Mouse (Mus musculus) brain, embryonic 14.5 days (tissue): ENCODE data around the gene Gm11172. TPM values are rescaled to one million over a fixed set of nuclear protein-coding genes. Genes with fewer than 3 reads are reported as not detected.

Experiments
- DNase-seq: peaks from one replicate; pipeline ENCODE4 v3.0.0-alpha.2; 2011; ENCODE audit warnings: low read depth
- CTCF ChIP-seq: fragments of 200-500 bp; IDR thresholded peaks from 2 replicates; pipeline ENCODE4 v1.5.1; 2012; ENCODE audit warnings: inconsistent platforms, mild to moderate bottlenecking, moderate library complexity, borderline replicate concordance; ENCODE audit not compliant: insufficient read depth, insufficient read length; ENCODE audit errors: extremely low read depth
- POLR2A ChIP-seq: fragments of 200-500 bp; IDR thresholded peaks from 2 replicates; pipeline ENCODE4 v1.6.1; 2012; ENCODE audit warnings: mild to moderate bottlenecking, inconsistent platforms, borderline replicate concordance; ENCODE audit not compliant: poor library complexity, insufficient read depth, insufficient read length, severe bottlenecking; ENCODE audit errors: extremely low read depth
- polyA plus RNA-seq: library from polyadenylated mRNA; depleted of rRNA; stranded (reverse); fragments of >200 nt; gene quantifications from 2 replicates; pipeline ENCODE4 v1.2.3, GENCODE M21; 2012

Gene Gm11172
- polyA plus RNA-seq, 1 experiment = not detected

DNA sequence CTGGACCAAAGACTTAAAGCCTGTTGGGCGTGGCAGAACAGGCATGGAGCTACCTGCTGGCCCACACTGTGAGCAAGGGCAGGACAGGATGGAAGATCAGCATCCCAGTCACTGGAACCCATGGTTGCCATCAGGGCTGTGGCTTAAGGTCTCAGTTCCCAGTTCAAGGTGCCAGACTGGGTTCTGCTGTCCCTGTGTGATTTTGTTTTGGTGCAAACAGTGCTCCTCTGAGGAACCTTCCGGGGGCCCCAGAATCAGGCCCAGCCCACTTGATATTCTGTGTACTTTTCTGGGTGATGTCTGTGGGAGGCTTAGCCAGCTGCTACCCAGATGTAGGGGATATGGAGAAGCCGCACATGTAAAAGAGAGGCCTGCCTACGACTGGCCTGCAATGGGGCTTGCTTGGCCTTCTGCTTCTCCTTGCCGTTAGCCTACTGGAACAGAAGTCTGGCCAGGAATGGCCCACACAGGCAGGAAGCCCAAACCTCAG lies 32.0 kb upstream of the Gm11172 start:
- DNase-seq = no peak
- TF ChIP-seq CTCF = no peak
- TF ChIP-seq POLR2A = no peak

DNA sequence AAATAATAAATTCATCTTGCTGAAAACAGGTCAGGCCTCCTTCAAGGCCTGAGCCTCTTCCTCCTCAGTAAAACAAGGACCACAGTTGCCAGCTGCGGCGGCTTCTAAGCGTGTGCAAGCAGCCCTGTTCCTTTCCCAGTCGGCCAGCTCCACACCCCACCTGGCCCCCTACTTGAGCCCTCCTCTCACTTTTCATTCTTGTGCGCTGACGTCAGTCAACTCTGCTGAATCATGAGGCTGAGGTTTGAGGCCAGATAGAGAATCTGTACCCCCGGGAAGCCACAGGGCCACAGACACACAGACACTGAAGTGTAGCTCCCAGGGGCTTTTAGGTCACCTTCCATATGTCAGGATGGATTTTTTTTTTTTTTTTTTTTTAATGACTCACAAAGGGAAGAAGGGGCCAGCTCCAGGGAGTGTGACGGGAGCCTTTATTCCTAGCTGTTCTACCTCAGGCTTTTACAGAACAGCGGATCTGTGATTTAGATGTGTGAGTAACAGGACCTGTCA lies 30.8 kb upstream of the Gm11172 start:
- peak; percentile 26 for DNase-seq
- TF ChIP-seq CTCF = no peak

DNA sequence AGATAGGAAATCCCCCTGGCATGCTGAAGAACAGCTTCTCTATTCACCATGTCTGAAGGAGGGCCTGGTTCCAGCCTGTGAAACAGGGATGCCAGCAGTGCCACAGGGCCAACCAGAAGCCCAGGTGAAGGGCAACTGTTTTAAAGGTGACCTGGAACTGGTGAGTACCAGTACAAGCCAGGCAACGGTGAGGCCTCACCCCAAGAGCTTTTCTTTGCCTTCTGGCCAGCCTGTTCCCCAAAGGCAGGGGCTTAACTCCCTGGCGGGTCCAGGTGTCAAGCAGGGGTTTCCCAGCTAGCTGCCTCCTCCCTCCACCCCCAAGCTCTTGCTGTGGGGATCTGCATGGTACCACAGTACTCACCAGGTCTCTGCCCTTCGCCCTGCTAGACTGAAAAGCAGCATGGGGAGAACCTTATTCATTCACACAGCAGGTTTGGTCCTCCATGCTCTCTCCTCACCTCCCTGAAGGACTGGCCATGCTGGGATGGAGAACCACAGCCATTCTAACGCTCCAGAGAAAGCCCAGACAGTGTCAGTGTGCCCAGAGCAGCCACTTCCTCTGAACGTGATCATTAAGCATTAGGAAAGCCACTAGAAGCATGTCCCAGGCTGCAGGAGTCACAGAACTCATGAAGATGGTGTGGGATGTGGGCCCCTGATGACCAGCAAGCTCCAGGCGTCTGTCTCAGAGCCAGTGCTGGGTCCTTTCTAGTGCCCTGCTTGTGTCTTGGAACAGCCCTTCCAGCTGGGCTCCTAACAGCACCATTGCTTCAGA lies 30.2 kb upstream of the Gm11172 start:
- TF ChIP-seq POLR2A = no peak
- no peak for TF ChIP-seq CTCF
- DNase-seq = no peak

DNA sequence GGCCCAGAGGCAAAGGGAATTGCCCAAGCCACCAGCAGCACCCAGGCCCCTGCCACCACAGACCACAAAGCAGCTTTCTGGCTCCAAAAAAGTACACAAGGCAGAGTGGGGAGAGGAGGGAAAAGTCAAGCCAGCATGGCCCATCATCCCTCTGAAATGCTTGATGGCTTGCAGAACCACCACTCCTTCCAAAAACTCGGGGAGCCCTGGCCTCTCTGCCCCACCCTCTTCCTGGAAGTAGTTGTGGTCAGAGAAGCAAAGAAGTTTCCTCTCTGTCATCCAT lies 29.6 kb upstream of the Gm11172 start:
- TF ChIP-seq CTCF (no peak), POLR2A (no peak)
- DNase-seq = no peak

DNA sequence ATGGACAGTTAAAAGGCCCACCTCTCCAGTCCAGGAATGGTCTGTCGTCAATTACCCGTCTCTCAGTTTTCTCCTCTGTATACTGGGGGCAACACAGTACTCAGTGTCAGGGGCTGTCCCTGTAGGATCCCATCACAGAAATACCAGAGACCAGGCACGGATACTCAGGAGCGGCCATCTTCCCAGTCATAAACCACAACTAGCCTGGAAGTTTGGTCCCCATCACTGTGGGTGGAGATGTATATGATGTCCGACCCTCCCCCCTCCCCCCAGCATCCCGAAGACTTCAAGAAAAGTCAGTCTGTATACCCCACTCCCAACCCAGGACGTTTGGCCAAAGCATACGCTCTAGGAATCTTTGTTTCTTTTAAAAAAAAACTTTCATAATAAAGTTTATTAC lies 29.3 kb upstream of the Gm11172 start:
- no peak for DNase-seq
- TF ChIP-seq POLR2A (no peak), CTCF (no peak)

DNA sequence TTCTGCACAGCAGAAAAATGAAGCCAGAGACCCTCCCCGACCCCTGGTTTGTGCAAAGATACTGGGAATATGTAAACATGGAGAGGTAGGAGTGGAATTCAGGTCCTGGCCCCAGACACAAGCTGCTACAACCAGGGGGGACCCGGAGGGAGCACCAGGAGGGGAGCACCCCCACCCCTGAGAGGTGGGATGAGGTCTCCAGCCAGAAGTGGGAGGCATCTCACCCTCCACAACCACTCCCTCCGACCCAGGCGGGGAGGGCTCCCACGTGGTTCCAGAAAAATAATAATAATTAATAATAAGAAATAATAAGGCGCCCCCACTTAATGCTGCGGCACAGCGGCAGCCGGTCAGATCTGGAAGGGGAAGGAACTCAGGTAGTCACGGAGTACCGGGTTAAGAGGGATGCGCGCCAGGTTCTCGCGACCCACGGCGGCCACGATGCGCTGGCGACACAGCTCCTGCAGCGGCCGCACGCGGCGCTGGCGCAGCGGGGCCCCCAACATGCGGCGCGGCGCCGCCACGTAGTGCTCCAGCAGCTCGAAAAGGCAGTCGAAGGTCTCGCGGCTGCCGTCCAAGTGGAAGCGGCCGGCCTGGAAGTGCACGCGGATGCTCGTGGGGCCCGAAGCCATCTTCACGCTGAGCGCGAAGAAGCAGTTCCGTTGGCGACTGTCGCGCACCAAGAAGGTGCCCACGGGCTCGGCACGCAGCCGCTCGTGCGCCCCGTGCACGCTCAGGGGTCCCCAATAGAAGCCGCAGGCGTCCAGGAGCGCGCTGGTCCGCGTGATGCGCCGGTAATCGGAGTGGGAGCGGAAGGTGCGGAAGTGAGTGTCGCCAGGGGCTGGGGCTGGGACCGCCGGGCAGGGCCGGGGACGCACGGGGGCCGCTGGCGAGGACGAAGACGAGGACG lies 28.6 kb upstream of the Gm11172 start:
- peak; percentile 60 for DNase-seq
- TF ChIP-seq POLR2A (no peak), CTCF (peak; percentile 10; the same call in 1 of the 2 replicates)

DNA sequence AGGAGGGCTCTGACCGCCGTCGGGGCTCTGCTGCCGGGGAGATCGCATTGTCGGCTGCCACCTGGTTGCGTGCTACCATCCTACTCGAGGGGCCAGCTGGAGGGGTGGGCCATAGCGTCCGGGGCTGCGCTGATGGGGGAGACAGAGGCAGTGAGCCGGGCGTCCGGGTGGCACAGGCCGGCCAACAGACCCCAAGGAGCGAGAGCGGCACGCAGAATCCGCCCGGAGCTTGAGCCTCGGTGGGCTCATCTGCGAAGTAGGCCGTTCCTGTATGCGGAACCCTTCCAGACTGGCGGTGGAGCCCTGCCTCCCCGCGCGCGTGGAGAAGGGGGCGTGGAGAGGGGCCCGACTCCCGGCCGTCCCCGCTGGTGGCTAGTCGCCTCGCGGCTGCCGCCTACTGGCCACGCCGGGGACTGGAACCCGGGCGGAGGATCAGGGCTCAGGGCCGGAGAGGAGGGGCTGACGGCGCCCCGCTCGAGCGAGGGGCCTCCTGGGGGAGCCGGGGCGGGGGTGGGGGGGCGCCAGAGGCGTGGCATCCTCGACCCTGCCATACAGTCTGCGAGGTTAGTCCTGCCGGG lies 27.8 kb upstream of the Gm11172 start:
- TF ChIP-seq POLR2A = peak; percentile 34; the same call in 1 of the 2 replicates
- TF ChIP-seq CTCF = peak; percentile 82
- peak; percentile 92 for DNase-seq

DNA sequence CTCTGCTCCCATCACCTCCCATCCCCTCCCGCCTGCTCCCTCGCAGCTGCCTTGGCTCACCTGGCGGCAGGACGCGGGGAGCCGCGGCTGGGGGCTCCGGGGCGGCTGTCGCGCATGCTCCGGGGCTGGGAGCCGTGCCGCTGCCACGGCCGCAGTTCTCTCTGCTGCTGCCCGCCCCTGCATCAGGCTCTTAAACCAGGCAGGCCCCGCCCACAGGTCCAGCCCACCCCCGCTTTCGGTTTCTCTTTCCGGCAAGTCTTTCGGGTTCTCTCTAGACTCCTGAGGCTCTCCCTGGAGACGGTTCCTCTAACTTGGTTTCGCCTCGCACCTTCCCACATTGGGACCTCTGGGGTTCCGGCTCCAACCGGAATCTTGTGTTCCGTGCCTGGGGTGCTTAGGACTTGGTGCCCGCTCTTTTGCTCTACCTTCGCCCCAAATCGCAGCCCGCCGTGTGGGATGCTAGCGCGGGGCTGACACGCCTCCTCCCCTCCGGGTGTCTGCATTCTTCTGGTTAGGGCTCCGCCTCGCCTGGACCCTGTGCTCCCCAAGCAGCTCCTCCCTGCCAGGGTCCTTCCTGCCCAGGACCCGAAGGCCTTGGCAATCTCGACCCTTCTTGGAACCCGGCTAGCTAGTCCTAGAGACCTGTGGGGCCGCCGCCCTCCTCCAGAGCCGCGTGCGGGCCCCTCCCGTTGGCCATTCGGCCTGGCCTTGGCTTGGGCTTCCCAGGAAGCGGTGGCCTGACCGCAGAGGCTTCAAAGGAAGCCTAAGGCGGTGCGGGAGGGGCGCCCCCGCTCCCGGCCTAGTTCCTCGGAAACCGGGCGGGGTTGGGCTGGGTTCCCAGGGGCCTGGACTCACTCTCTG lies 27.1 kb upstream of the Gm11172 start, which contains the start of gene Socs1:
Socs1 (minus strand) TSS at position 166 of the 861 bp plus-strand sequence.
- DNase-seq = peak; percentile 96
- TF ChIP-seq POLR2A (peak; percentile 77), CTCF (no peak)

DNA sequence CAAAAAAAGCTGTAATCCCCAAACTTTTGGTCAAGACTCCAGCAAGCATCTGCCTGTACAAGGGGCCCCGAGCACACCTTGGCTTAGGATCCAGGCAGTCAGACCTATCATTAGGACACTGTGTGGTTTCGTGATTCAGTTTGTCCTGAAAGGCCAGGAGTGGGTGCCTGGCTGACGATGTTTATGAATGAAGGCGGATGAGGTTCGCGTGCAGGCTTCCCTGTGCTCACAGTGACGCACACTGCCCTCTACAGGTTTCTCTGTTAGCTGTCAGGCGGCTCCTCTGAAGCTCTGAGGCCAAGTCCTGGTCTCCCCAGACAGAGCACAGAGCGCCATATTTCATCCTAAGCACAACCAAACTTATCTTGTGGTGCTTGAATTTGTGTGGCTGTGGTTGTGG lies 26.4 kb upstream of the Gm11172 start:
- TF ChIP-seq POLR2A (no peak), CTCF (peak; percentile 92)
- peak; percentile 95 for DNase-seq

DNA sequence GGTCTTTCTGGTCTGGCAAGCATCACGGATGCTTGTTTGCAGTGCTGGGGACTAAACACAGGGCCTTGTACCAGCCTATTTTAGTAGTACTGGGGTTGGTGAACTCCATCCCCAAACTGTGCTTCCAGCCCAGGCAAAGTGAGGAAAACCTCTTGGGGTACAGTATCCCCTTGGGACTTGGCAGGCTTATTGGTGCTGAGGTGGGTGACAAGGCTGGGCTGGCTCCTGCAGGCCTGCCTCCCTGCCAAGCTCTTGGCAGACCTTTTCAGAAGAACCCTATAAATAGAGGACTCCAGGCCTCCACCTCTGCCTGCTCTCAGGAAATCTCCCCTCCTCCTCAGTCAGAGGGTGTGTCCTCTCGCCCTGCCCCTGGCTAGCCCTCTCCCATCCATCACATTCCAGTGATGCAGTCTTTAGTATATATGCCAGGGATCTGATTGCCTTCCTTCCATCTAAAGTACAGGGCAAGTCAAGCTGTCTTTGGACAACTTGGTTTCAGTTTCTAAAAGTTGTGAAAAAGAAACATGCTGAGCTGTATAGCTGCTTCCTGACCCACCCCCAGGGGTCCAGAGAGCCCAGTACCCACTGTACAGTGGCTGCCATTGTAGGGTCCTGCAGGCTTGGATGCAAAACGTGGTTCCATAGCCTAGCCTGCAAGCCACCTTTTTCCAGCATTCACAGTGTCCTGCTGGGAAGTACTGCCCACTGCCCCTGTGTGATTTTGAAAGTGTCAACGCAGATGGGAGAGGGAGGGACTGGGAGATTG lies 25.8 kb upstream of the Gm11172 start:
- TF ChIP-seq POLR2A = no peak
- no peak for TF ChIP-seq CTCF
- no peak for DNase-seq

DNA sequence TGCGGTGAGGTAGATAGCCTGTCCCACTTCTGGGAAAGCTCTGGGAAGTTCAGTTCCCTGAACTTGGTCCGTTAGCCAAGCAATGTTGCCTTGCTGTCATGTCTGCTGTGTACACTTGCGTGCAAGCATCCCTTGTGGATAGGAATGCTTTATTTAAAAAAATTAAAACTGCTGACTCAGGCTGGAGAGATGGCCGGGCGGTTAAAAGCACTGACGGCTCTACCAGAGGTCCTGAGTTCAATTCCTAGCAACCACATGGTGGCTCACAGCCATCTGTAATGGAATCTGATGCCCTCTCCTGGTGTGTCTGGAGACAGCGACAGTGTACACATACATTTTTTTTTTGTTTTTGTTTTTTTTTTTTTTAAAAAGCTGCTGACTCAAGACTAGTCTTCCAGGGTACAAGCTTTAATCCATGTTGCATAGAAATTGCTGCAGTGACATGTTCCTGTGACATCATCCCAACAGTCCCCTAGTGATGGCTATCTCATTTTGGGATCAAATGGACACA lies 25.1 kb upstream of the Gm11172 start:
- no peak for DNase-seq
- TF ChIP-seq POLR2A (no peak), CTCF (no peak)

DNA sequence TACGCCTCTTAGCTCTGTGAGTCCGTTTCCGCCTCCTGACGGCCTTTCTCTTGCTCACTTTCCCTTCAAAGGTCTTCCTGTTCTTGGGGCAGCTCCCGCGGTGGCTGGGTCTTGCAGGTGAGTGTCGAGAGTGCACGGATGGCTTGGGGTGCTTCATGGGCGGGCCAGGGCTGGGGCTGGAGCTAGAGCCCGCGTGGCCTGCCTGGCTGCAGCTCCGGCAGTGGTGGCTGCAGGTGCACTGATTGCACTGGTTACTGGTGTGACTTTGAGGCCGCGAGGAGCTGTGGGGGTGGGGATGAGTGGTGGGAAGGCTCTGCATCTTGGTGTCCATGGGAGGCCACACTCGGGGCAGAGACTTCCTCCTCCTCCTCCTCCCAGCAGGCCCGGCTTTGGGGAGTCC lies 24.4 kb upstream of the Gm11172 start, which contains the start of gene Tnp2:
Tnp2 (minus strand) TSS at position 390 of the 400 bp plus-strand sequence.
- no peak for DNase-seq
- no peak for TF ChIP-seq POLR2A
- no peak for TF ChIP-seq CTCF

DNA sequence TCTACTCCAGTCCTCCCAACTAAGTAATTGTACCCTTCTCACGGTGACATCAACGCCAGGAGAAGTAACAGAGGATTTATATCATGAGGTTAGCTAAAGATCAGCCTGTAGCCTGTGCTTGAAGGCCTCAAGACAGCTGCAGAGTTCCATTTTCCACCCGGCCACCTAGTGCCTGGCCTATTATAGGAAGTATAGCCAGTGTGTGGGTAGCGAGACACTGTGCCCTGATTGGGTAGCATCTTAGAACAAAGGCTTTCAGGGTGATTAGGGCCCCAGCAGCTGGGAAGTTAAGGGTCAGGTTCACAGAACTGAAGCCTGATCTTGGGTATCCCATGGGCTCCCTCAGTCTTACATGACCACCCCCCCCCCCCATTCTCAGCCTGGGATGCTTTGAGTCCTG lies 23.8 kb upstream of the Gm11172 start:
- no peak for DNase-seq
- no peak for TF ChIP-seq POLR2A
- no peak for TF ChIP-seq CTCF
